Mouse (Mus musculus) cerebellum, adult 8-10 months (tissue): Measurements from ENCODE around the gene Dlgap5.
"Not testable (repeated sequence)": the region's sequence is repeated elsewhere in the genome, so short reads cannot be mapped to it uniquely, and the experiment has no call there.

Source experiments
- DNase-seq: peaks from one replicate; pipeline ENCODE4 v3.0.0; 2022

Gene Dlgap5

GRCm38 (mm10) chr14:47417775-47418665 is at the start of gene Dlgap5:
Gene Dlgap5 (minus strand): TSS chr14:47418407.
- DNase-seq, result peak; percentile 84

- DNase-seq, result no peak
Observed at GRCm38 (mm10) chr14:47465468-47466175, 47.4 kb upstream of the Dlgap5 start.

GRCm38 (mm10) chr14:47464426-47464825 is 46.2 kb upstream of the Dlgap5 start:
- DNase-seq, result no peak

GRCm38 (mm10) chr14:47462877-47463460 is 44.8 kb upstream of the Dlgap5 start:
- DNase-seq, result no peak

- DNase-seq, result no peak
Observed at GRCm38 (mm10) chr14:47462453-47462852, 44.2 kb upstream of the Dlgap5 start.

GRCm38 (mm10) chr14:47461997-47462396 is 43.8 kb upstream of the Dlgap5 start:
- no peak for DNase-seq

- DNase-seq, result no peak
Observed at GRCm38 (mm10) chr14:47459556-47459955, 41.3 kb upstream of the Dlgap5 start.

- not testable (repeated sequence) for DNase-seq
Observed at GRCm38 (mm10) chr14:47450121-47450520, 31.9 kb upstream of the Dlgap5 start, which contains the start of gene Fbxo34. Gene Fbxo34 (plus strand): TSS chr14:47450421.

- no peak for DNase-seq
Observed at GRCm38 (mm10) chr14:47445331-47446095, 27.3 kb upstream of the Dlgap5 start.

GRCm38 (mm10) chr14:47444907-47445306 is 26.7 kb upstream of the Dlgap5 start:
- no peak for DNase-seq

- no peak for DNase-seq
Observed at GRCm38 (mm10) chr14:47438947-47439346, 20.7 kb upstream of the Dlgap5 start.

GRCm38 (mm10) chr14:47432987-47433386 is 14.8 kb upstream of the Dlgap5 start:
- DNase-seq, result no peak

- no peak for DNase-seq
Observed at GRCm38 (mm10) chr14:47422466-47422865, 4.3 kb upstream of the Dlgap5 start.

- no peak for DNase-seq
Observed at GRCm38 (mm10) chr14:47421606-47422005, 3.4 kb upstream of the Dlgap5 start.

- no peak for DNase-seq
Observed at GRCm38 (mm10) chr14:47419723-47420276, 1.6 kb upstream of the Dlgap5 start.

GRCm38 (mm10) chr14:47419034-47419625 is 923 bp upstream of the Dlgap5 start:
- DNase-seq, result no peak

- DNase-seq, result no peak
Observed at GRCm38 (mm10) chr14:47418666-47418991, 422 bp upstream of the Dlgap5 start.

- DNase-seq, result no peak
Observed at GRCm38 (mm10) chr14:47417346-47417745, 861 bp downstream of the Dlgap5 start.

- no peak for DNase-seq
Observed at GRCm38 (mm10) chr14:47406000-47406399, 12.2 kb downstream of the Dlgap5 start.

- DNase-seq, result no peak
Observed at GRCm38 (mm10) chr14:47402735-47403134, 15.5 kb downstream of the Dlgap5 start.

- peak; percentile 28 for DNase-seq
Observed at GRCm38 (mm10) chr14:47396165-47396652, 22.0 kb downstream of the Dlgap5 start.

- no peak for DNase-seq
Observed at GRCm38 (mm10) chr14:47395462-47396026, 22.7 kb downstream of the Dlgap5 start.
